Mouse (Mus musculus): ENCODE measurements at regions not wholly inside any gene's neighbourhood (a gene's known extent, or its start where the extent isn't known, plus 50 kb on each side); places are given as distances from the start of the nearest gene placed in this dataset.

GRCm38 (mm10) chr11:45237056-45237455 lies 614.8 kb upstream of the Clint1 start:
- TF ChIP-seq CTCF (IDR thresholded peaks at IDR 0.05; ENCODE audit: borderline replicate concordance, control insufficient read depth, extremely low read depth, insufficient read depth, low read length, poor library complexity) (no peak), POLR2A (IDR thresholded peaks at IDR 0.05; ENCODE audit: control insufficient read depth, extremely low read depth, insufficient read depth, low read length, poor library complexity) (no peak)

Data from thymus, adult 2 months (tissue).